Mouse (Mus musculus): Measurements from ENCODE around the gene Olfr772.
"Not testable (repeated sequence)": the region's sequence is repeated elsewhere in the genome, so short reads cannot be mapped to it uniquely, and the experiment has no call there.

The Olfr772 gene

GRCm38 (mm10) chr10:129177821-129178220 is at the start of gene Olfr772:
TSS of gene Olfr772 (minus strand) at chr10:129177921.
- DNase-seq (ENCODE audit: low spot score): not testable (repeated sequence)

GRCm38 (mm10) chr10:129187319-129187718 is 9.6 kb upstream of the Olfr772 start, which contains the start of gene Olfr773:
TSS of gene Olfr773 (minus strand) at chr10:129187419.
- not testable (repeated sequence) for DNase-seq (ENCODE audit: low spot score)

- DNase-seq (ENCODE audit: low spot score): no peak
Observed at GRCm38 (mm10) chr10:129164651-129165050, 13.1 kb downstream of the Olfr772 start, which contains the start of gene Olfr771. TSS of gene Olfr771 (minus strand) at chr10:129164751.

DNA sequence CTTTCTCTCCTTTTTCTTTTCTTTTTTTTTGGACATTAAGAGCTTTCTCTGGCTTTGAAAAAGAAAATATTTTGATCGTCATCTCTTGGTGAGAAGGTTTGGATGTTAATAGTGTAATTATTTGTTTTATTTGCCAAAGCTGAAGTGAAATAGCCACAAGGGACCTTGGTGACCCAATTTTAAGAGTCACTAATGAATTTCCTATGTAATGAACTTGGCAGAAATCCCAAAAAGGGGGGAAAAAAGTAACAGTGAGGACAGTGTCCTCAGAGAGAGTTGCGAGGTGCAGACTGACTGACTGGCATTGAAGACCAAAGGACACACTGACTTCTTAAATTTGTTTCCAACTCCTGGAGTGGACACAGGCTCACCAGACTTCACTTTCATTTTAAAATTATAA is 38.8 kb downstream of the Olfr772 start, which contains the start of gene Olfr770:
Olfr770 (minus strand) TSS at position 101 of the 400 bp plus-strand sequence.
- no peak for DNase-seq (ENCODE audit: low spot score)

Measured in testis, postnatal 10 days (tissue).